Mouse (Mus musculus): ENCODE data around the gene Nubpl.
"Not testable (repeated sequence)": the region's sequence is repeated elsewhere in the genome, so short reads cannot be mapped to it uniquely, and the experiment has no call there.

DNA sequence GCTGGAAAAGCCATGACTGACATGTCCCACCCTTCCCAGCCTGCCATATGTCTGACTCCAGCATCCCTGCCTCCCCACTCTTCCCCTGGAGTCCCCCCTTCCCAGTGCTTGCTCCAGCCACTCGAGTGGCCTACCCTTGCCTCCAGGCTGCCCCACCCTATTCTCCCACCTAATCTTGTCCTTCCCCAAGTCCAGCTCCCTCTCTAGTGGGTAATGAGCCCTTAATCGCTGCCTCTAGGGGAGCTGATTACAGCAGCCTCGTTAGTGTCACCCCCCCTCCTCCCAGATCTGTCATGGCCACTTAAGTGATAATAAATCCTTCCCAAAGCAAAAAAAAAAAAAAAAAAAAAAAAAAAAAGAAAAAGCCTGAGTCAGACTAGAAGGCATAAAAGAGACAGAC, 18.2 kb upstream of the Nubpl start:
- not testable (repeated sequence) for TF ChIP-seq CTCF, POLR2A (IDR thresholded peaks at IDR 0.05; ENCODE audit: extremely low read depth, insufficient read depth, low read length)
